Mouse (Mus musculus) testis, adult 2 months (tissue): ENCODE results near the gene Lmf2.

Source experiments
- CTCF ChIP-seq: fragments of 200-500 bp; IDR thresholded peaks from 2 replicates; pipeline ENCODE4 v1.5.1; 2012; ENCODE audit warnings: low read depth, mild to moderate bottlenecking, inconsistent platforms, low read length, moderate library complexity; ENCODE audit not compliant: control insufficient read depth, insufficient read depth, insufficient replicate concordance
- POLR2A ChIP-seq: fragments of 200-500 bp; IDR thresholded peaks from 2 replicates; pipeline ENCODE4 v1.6.1; 2012; ENCODE audit warnings: low read depth, mild to moderate bottlenecking, inconsistent platforms, low read length, moderate library complexity; ENCODE audit not compliant: control insufficient read depth

GRCm38 (mm10) chr15:89343325-89343724 lies 12.1 kb downstream of the Lmf2 start:
- TF ChIP-seq CTCF (no peak), POLR2A (no peak)
